Mouse (Mus musculus): ENCODE data around the gene Xylb.

Gene Xylb

DNA sequence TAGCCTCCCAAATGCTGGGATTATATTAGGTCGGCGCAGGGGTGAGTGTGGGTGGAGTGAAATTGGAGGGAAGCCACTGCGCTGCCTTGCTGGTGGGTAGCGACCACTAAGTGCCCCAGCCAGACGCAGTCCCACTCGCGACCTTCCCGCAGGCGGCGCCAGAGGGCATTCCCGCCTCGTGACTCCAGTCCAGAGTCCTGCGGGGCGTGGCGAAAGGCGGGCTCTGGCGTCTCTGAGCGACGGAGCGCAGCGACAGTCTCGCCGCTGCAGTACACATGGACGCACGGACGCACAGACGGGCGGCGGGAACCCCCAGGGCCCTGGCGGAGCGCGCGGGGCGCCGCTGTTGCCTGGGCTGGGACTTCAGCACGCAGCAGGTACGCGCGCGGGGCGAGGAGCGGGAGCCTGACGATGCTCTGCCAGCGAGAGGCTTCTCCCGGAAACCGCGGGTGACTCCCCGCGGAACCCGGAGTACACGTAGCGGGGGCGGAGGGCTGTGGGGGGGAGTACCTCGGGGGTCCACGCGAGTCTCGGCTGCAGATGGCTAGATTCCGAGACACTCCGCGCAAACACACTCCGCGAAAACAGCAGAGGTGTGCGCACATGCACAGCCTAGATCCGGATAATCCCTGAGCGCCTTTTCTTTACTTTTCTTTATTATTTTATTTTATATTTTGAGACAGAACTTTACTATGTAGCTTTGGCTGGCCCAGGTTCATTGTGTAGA, at the start of gene Xylb:
Gene Xylb, plus strand, starts transcription at position 51 of the 727 bp plus-strand sequence.
- peak; percentile 92 to 97 for DNase-seq

DNA sequence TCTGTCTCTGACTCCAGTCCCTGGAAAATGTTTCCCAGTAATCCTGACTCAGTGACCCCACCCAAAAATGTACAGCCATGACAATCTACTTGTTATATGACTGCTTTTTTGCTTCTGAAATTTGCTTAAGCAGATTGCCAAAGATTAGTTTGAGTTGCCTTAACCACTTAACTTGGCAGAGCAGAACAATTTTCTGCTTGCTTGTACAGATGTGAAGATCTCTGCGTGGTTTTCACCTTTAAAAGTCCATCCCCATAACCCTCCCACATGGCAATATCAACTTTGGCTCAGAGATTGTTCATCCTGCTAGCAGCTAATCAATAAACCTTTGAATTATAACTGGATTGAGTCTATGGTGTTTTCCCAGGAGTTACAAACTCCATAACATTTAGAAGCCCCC, 48.1 kb upstream of the Xylb start:
- DNase-seq, result no peak

DNA sequence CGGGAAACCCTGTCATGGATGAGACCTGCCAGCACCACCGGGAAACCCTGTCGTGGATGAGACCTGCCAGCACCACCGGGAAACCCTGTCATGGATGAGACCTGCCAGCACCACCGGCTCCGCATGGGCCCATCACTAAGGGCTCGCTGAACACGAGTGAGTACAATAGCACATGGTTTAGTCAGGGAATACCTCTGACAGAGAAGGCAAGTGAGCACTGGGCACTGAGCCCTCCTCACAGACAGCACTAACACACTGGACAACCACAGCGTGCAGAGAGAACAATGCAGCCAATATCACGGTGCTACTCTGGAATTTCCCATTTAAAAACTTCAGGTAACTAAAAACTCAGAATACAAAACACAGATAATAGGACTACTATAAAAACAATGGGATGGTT, 44.1 kb upstream of the Xylb start:
- no peak for DNase-seq

DNA sequence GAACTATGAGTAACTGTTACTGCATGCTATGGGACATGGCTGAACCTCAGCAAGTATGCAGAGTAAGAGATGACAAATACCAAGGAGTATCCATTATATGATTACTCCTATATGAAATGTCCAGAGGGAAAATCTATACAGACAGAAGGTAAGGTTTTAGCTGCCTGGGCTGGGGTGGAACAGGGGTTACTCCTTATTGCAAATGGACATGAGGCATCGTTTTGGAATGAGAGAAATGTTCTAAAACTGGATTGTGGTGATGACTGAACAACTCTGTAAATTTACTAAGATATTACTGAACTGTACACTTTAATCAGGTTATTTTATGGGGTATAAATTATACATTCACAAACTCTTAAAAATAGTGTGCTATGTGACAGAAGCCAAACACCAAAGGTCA, 38.3 kb upstream of the Xylb start:
- DNase-seq, result no peak

DNA sequence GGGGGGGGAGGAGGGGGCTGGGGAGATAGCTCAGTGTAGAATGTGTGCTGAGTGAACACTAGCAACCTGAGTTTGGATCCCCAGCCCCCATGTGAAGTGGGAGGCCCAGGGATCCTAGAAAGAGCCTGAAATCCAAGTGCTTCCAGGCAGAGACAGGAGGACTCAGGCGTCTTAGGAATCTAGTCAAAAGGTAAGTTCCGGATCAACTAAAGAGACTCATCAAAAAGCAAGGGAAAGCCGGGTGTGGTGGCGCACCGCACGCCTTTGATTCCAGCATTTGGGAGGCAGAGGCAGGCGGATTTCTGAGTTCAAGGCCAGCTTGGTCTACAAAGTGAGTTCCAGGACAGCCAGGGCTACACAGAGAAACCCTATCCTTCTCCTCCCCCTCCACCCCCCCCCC, 36.7 kb upstream of the Xylb start:
- DNase-seq, result no peak

DNA sequence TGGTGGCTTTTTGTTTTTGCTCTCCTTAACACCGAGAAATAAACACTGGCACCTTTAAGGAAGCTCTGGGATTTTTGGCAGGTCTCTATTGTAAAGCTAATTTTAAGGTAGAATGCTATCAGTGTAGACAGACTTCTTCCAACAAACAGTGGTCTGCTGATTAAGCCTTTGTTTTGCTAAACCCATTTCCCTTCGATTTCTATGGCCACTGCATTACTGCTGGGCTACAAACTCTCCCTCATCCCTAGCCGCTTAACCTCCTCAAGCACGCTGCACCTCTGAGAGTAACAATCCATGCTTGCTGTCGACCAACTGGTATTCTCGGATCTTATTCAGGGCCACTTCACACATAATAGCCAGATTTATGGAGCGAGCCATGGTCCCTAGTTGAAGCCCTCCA, 36.2 kb upstream of the Xylb start:
- no peak for DNase-seq

DNA sequence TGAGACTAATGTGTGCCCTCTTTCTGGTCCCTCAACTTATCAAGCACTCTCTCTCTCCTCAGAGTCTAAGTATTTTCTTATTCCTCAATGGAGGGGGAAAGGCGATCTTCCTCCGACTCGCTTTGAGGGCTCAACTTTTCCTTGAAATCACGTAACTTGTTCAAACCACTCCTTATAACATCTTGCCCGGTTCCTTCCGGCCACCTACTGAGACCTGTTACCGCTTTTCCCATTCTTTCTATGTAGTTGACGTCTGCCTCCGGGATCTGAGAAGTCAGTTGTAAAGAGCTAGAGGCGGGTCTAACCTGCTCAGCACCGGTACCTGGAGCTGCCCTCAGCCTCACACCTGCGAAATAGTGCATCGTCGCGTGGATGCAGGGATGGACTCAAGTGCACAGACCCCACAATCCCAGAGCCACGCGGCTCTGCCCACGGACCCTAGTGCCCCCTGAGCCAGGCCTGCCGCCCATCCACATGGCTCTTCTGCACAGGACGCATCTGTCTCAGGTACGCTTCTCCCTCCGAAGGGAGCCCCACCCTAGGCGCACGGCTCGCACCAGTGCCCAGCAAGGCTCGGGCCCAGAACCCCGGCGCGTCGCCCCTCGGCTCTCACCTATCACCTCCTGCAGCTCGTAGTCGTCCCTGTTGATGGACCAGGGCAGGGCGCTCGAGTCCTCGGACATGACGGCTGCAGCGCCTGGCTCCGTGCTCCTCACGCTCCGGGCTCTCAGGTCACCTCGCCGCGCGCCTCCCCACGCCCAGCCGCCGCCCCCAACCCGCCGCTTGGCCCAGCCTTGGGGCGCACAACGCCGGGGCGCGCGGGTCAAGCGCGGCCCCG, 35.6 kb upstream of the Xylb start:
- peak in 1 of 2 experiments; percentile 23 for DNase-seq

DNA sequence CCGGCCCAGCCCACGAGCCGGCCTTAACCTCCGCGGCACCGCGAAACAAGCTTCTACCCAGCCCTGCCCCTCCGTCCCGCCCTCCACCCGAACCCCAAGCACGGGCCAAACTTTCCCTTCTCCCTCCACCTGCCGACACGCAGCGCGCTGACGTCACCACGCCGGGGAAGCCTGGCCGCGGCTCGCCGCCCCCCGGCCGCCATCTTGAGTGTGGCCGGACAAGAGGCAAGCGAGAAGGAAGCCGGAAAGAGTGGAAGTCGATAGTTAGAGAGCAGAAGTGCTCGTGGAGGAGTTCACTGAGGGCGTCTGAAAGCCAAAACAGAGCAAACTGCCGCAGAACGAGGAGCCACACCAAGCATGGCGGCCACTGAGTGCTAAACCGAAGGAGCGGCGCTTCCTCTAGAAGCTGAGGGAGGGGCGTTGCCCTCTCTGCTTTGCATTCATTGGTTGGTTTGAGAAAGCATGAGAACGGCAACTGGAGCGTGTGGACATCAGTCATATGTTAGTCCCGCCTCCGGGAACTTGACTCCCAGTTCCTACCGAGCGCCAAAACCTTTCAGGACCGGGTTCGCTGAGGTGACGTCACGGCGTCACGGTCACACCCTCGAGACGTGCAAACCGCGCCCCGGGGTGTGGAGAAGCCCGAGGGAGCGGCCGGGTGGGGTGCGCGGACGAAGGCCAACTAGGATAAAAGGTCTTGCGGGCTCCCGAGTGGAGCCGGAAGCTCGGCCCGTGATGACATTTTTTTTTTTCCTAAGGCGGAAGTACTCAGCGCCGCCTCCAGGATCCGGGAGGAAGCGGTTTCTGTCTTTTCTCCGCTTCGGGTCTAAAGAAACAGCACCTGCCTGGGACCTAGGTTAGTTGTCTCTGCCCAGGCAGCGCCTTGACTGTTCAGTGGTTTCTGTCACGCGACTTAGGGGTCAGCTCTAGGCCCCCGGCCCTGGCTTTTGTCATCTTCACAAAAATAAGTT, 34.6 kb upstream of the Xylb start, which contains the start of gene Oxsr1:
Gene Oxsr1, minus strand, starts transcription at position 139 of the 971 bp plus-strand sequence.
- peak; percentile 100 for DNase-seq

DNA sequence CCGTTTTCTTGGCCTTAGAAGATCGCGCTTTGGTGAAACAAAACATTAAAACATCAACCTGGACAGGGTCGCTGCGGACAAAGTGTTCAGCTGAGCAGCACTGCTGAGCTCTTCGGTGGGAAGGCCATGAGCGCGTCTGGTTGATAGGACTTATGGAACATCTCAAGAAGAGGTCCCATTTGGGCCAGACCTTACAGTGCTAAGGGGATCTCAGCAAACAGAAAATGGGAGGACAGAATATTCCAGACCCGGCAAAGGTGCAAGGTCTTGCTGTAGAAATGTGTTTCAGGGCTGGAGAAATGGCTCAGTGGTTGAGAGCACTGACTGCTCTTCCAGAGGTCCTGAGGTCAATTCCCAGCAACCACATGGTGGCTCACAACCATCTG, 33.9 kb upstream of the Xylb start:
- peak in 1 of 2 experiments; percentile 21 for DNase-seq

DNA sequence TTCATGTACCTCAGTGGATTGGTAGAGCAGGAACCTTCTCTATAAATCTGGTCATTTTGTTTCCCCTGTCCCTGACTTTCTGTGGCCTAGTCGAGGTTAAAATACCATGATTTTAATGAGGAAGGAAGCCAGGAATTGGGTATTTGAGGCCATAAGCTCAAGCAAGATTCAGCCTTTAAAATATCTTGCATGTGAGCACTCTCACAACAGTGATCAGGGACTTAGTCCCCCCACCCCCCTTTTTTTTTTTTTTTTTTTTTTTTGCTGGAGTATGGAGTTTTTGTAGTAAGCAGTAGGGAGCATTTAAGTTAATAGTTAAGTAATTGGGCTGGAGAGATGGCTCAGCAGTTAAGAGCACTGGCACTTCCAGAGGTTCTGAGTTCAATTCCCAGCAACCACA, 33.1 kb upstream of the Xylb start:
- no peak for DNase-seq

DNA sequence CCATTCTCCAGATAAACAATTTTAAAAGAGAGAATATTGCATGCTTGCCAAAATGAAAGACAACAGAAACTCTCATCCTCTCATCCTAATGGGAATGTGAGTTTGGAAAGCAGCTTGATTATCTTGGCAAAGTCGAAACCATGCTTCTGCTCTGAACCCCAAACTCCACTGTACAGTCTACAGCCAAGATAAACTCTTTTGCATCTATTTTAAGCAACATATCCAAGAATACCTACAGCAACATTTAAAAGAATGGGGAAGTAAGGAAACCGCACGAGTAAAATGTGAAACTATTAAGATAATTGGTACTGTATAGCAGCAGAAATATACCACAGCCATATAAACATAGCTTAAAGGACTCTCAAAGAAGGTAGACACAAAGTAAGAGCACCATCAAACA, 28.7 kb upstream of the Xylb start:
- no peak for DNase-seq

DNA sequence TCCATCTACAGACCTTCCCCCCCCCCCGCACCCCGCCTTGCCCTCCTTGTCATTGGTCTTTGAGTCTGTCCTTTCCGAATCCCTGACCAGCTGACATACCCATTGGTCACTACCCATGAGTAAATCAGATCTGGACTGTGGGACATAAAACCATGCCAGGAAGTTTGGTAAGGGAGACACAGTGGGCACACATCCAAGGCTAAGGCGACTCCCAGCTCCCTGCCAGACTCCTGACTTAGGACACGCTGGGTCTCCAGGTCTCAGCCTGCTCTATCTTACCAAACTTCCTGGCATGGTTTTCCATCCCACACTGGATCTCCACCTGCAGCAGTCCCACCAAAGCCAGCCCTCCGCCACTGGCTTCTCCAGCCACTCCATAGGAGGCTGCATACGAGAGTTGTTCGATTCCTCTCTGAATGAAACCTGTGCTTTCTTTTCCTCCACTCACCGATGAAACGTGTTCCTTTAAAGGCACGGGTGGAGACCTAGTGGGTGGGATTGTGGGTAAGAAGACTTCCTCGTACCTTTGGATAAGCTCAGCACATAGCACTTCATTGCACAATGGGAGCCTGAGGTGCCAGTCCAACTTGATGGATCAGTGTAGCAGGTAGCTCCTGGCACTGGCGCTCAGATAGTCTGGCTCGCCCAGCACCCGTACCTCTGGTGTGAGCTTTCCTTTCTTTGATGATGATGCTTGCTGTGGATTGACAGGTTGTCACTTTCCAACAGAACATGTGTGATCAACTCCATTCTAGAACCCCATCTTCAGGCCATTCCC, 26.8 kb upstream of the Xylb start:
- DNase-seq, result no peak

DNA sequence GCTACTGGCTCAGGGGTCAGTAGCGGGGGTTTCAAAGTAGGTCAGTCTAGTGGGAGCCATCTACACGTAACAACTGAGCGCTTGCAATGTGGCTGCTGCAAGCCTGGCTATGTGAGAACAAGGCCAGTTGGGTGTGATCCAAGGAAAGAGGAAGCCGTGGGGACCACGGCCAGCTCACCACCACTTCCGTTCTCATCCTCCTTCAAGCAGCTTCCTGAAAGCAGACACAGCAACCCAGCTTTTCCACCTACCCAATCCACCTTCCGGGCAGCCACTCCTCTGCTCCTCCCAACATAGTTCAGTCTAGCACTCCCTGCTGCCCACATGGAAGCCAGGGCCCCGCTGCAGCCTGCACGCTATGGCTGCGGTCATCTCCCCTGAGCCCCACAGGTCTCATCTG, 22.9 kb upstream of the Xylb start:
- DNase-seq, result peak; percentile 41 to 53

DNA sequence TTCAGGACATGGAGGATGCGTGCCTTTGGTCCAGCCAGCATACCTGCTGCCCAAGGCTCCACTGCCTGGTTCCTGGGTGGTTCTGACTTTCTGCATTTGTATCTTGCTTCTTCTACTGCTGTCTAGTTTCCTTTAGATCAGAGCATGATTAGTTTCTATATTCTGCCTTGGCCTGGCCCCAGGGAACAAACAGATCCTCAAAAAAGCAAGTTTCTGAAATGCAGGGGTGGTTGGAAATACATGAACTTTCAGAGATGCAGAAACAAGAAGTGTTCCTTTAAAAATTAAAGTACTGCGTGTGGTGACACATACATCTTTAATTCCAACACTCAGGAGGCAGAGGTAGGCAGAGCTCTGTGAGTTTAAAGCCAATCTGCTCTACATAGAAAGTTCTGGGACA, 22.3 kb upstream of the Xylb start:
- no peak for DNase-seq

DNA sequence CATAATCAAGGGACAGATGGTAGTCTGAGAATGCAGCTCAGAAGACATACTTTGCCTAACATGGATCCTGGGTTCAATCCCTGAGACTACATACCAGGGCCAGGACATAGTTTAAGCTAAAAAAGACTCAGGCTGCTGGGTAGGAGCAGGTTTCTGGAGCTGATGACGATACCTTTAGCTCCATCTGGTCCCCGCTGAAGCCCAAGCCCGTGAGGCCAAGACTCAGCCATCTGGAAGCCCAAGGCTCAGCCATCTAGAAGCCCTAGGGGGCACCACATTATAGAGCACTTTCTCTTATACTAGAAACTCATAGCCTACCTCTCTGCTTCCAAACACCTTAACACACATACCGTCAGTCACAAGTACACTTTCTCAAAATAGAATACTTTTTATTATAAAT, 21.6 kb upstream of the Xylb start:
- no peak for DNase-seq

DNA sequence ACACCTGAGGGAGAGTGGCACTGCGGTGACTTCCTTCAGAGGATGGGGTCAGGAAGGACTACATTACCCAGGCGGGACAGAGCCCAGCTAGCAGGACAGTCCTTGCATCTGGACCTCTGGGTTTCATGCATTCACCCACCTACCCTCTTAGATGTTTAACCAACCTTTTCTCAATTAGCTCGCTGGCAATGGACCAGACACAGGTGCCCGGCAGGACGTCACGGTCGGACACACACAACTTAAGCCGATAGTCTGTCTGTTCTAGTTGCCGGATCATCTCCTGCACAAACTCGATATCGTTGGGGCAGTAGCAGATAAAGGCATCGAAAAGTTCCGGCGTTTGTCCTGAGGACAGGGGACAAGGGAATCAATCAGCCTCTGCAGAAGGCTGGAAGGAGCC, 19.3 kb upstream of the Xylb start:
- DNase-seq, result no peak

DNA sequence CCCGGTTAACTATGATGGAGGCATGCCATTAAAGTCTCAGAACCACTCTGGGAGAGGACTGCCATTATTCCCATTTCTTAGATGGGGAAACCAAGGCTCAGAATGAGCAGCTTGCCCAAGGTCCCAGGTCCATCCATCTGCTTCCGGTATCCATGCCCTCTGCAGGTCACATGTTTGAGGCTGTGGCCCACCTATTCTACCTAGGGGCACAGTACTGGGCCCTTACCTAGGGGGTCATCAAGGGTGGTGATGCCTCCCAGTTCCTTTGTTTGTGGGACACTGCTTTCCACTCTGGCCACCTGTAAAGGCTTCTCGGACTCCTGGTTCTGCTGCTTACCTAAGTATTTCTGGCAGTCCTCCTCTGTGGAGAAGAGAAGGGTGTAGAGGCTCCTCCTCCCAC, 18.8 kb upstream of the Xylb start:
- DNase-seq, result no peak

DNA sequence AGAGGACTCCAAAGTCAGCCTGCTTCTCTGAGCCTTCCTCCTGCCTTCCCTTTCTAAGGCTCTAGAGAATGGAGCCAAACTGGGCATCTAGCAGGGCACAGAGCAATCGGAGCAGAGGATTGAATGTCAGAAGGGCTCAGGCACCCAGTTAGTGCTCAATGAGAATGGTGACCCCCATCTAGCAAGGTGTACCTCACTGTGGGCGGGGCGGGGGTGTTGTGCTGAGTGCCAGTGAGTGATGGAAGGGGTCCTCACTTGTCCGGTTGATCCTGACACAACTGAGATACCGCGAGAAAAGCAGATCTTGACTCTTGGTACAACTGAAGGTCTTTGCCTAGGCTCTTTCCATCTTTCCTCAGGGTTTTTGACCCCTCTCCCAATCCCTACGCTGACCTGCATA, 18.1 kb upstream of the Xylb start:
- DNase-seq, result no peak

DNA sequence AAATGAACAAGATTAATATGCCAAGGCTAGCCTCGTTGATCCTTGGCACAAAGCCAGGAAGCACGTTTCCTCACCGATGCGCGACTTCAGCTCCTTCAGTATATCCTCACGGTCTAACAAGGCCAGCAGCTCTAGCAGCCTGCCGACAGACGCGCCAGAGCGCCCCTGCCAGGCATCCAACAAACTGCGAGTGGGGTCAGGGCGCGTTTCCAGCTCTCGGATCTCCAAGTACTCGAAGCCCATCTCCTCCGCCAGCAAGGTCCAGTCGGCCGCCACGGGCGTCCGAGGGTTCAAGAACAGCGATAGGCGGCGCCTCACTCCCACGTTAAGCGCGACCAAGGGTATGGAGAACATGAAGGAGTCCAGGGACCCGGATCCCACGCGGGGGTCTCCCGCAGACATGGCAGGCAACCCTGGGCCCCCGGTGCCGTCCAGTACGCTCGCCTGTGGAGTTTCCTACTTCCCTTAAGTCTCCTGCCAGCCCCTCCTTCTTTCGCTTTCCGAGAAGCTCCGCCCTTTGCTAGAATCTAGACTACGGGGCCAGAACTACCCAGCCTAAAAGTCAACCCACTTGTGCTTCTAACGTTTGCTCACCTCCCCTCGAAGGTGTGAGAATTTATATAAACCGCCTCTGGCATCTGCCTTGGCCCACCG, 17.5 kb upstream of the Xylb start, which contains the start of gene Acaa1a:
Gene Acaa1a, plus strand, starts transcription at position 119 of the 654 bp plus-strand sequence.
- peak; percentile 76 for DNase-seq

DNA sequence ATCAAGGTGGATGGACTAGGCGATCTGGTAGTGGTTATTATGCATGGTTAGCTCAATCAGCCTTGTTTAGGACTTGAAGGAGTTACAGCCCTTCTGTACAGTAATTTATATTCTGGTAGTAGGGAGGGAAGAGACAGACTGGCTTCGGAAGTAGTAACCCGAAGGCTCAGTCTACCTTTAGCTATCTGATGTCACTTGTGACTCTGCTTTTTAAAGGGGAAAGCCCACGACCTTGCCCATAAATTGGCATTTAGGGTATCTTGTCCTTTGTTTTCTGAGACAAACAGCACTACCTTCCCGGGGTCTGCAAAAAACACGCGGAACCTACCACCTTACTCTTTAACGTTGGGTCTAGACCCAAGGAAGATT, 17.0 kb upstream of the Xylb start:
- no peak for DNase-seq

DNA sequence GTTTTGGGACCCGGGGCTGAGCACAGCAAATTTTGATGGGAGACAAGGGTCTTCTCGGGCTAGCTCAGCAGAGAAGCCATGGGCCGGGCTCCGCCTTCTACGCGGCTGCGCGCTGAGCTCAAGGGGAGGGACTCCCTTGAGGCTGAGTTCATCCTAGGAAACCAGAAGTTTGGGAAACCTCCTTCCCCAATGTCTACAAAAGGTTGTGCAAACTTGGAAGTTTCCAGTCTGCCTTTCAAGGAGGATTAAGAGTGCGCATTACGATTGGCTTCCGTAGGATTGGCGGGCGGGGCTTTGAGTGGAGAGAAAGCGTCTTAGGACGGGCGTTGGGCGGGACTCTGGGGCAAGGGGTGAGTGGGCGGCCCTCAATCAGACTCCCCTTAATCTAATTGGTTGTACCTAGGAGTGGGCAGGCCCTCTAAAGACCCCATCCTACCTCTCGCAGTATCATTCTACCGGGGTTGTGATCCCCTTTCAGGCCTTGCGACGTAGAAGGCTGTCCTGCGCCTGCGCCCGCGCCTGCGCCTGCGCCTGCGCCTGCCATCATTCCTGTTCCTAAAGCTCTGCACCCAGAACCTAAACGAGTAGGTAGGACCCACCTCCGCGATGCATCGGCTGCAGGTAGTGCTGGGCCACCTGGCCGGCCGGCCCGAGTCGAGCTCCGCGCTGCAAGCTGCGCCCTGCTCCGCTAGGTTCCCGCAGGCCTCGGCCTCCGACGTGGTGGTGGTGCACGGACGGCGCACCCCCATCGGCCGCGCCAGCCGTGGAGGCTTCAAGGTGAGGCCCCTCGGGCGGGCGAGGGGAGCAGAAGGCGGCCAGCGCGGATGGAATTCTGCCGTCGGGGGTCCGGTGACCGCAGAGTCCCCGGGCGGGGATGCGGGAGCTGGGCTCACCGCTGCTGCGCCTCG, 16.0 kb upstream of the Xylb start, which contains the start of gene Myd88:
Gene Myd88, minus strand, starts transcription at position 503 of the 908 bp plus-strand sequence.
- peak; percentile 98 to 99 for DNase-seq
